Mouse (Mus musculus) adrenal gland, adult 8-10 months (tissue): ENCODE data around the gene Adgra1. TPM values are rescaled to one million over a fixed set of nuclear protein-coding genes. Genes with fewer than 3 reads are reported as not detected.

Source experiments
- DNase-seq: peaks from one replicate; pipeline ENCODE4 v3.0.0; 2022
- total RNA-seq, 4 experiments: library from RNA; stranded (reverse); gene quantifications; 2 replicates each; pipeline ENCODE4 v1.2.4; 2022

Adgra1 gene
- total RNA-seq, 4 experiments from 2014 or later: 4.1 to 5.7 (median 5.1) TPM

DNA sequence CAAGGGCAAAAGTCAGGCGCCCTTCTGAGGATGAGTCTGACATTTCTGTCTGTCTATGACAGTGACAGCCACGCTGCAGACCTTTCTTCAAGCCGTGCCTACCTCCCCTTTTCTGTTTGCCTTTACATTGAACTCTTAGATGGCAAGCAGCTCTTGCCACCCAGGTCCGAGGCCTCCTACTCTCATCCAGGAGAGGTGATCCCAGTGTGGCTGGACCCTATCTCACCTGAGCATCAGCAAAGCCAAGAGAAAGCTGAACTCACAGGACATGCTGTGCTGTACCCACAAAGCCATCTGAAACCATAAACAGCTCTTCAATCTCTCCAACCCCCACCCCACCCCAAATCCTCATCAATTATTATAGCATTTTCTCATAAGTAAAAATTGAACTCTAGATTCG lies 16.7 kb downstream of the Adgra1 start:
- DNase-seq: no peak

DNA sequence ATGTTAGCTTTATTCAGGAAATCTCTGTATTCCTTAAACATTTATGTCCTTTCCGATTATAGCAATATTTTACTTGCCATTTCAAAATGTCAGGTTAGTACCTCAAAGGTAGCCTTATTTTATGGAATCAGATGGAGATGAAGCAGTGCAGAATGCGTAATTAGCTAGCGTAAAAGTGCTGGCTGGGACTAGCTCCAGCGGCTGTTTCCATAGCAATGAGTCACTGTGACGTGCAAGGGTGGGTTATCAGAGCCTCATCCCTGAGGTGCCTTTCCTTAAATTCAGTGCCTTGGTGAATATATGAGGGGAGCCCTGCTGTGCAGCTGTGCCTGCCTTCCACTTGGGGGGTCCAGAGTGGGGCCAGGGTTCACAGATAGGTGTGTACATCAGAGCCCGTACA lies 17.1 kb downstream of the Adgra1 start:
- no peak for DNase-seq

DNA sequence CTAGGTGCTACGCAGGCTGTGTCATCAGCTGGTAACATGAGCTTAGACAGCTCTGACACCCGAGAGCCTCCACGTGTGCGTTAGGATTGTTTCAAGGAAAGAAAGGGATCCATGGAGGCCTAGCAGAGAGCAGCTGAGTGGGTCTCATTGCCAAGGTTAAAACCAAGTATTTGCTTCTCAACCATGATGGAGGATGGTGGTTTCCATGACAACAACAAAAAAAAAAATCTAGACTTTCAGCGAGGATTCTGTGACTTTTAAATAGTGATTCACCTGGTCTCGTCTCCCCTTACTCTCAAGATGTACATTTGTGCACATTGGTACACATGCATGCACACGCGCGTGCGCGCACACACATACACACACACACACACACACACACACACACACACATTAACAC lies 21.3 kb downstream of the Adgra1 start:
- DNase-seq: no peak

DNA sequence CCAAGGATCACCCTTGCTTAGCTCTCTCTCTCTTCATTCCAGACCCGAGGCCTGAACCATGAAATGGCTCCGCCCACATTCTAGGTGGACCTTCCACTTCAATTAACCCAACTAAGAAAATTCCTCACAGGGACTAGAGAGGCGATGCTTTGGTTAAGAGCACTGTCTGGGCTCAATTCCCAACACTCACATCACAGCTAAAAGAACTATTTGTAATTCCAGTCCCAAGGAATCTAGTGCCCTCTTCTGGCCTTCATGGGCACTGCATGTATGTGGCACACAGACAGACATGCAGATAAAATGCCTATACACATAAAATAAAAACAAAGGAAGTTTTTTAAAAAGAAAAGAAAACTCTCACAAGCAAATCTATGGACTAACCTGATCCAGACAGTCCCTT lies 27.4 kb downstream of the Adgra1 start:
- peak; percentile 39 for DNase-seq

DNA sequence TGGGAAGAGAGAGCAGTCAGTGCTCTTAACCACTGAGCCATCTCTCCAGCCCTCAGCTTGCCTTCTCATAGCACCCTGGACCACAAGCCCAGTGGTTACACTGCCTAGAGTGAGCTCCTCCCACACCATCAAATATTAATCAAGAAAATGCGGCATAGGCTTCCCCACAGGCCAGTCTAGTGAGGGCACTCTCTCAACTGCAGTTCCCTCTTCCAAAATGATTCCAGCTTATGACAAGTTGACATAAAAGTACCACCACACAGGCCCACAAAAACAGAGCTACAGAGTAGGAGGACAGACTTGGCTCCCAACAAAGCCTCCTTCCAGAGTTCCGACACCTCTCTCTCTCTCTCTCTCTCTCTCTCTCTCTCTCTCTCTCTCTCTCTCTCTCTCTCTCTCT lies 29.1 kb downstream of the Adgra1 start:
- DNase-seq: no peak

DNA sequence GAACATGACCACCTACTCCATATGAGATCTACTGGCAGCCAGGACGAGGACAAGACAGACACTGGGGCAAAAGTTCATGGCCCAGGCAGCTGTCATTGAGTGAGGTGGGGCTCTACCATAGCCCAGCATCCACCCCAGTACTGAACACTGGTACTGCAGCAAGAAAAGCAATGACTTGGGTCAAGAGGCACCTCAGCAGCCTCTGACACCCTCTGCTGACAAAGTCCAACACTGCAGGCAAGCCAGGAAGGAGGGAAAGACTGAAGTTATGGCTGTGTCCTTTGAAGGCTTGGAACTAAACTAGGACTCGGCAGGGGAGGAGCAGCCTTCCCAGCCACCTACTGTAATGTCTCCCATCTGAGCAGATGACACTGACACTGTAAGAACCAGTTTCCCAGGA lies 30.3 kb downstream of the Adgra1 start:
- DNase-seq: no peak

DNA sequence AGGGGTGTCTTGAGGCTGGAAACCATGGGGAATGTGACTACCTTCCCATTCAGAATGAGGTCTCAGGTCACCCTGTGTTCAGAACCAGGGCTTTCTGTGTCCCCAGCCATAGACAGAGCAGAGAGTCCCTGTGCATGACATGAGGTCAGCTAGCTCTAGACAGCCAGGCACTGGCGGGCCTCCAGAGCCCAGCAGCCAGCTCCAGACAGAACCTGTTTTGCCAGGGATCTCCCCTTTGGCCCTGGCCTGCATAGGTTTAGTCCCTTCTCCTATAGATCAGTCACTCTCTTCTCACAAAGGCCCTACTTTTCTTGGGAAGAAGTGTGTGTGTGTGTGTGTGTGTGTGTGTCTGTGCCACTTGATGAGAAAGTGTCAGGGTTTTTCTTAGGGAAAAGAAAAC lies 30.9 kb downstream of the Adgra1 start:
- DNase-seq: no peak

DNA sequence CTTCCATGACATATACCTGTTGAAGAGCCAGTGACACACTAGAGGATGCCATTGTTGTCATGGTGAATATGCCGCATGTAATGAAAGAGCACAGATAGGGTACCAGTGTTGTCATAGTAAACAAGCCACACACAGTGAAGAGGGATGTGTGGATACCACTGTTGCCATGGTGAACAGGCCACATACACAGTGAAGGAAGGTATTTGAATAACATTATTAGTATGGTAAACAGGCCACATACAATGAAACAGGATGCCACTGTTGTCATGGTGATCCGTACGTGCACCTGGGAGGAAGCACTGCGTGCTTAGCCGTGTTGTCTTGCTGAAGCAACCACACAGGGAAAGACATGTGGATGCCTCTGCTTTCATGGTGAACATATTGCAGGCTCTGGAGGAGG lies 37.0 kb downstream of the Adgra1 start:
- no peak for DNase-seq

DNA sequence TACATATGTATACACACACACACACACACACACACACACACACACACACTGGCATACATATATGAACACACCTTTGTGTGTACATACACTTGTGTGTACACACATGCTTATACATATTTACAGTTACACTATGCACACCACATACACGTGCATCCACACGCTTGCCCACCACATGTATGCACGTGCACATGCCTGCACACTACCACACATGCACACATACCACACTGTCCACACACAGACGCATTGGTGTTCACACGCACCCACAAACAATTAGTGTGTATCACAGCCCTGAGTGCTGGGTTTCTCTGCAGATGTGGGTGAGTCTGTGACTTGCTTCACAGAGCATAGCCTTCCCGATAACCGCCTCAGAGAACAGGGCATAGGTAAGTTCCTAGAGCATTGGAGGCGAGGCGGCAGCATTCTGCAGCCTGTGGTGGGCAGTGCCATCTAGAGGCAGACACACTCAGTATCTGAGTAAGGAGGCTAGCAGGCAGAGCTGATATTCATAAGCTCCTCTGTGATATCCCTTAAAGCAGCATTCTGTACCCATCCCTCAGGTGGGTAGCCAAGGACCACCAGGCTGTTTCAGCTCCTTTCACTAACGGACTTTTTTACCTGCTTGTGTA lies 43.3 kb downstream of the Adgra1 start:
- DNase-seq: no peak

DNA sequence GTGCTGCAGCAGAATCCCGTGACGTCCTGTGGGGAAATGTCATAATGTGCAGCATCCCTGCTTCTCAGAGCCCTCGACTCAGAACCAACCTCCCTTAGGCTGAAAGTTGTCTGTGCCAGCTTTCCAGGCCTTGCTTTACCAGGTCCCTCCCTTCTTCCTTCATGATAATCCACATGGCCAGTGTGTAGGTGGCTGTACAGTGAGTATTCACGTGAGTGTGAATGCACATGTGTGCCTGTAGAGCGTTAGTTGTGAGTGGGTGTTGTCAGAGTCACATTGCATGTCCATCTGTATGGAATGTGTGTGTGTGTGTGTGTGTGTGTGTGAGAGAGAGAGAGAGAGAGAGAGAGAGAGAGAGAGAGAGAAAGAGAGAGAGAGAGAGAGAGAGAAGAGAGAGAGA lies 44.1 kb downstream of the Adgra1 start:
- no peak for DNase-seq

DNA sequence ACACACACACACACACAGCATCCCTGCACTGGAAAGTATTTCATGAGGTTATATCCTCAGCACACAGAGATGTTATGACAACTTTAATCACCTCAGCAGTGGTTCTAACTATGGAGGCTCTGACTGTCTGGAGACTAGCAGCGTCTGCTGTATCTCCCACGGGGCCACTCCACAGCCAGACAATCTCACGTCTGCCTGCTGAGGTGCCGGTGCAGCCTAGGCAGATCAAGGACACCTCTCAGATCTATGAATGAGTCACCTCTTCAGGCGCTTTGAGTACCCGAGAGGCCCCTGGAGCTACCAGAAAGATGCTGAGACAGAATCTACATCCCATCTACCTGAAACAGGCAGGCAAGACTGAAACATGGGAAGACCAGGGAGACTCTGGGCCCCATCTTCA lies 44.6 kb downstream of the Adgra1 start:
- DNase-seq: no peak

DNA sequence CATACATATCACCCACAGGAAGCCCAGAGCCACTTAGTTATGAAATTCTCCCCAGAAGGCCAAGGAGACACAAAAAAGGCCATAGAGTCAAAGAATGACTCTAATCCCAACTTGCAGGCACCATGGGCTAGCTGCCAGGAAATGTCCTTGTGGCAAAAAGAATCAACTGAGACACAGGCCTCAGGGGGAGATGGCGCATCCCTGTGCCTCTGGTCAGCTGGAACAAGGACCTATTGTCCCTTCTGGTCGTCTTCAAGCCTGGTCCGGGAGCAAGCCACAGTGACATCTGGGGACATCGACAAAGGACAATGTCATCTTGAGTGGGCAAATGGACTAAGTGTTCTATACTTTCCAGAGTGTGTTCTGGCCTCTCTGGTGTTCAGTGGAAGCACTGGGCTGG lies 49.6 kb downstream of the Adgra1 start:
- DNase-seq: no peak

DNA sequence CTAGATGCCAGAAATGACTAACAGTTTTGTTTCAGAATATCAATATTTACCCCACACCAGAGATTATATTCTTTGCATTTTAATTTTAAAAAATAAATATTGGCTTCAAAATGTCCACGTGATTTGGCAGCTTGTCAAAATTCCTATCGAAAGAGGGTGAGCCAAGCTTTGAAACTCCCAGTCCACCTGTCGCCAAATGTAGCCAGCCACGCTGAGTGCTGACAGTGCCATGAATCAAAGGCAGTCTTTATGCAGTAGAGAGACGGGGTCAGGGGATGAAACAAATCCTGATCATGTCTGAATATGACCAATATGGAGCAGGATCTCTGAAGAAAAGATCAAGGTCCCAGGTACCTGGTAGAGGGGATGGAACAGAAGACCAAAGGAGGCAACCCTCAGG lies 57.8 kb downstream of the Adgra1 start:
- no peak for DNase-seq

DNA sequence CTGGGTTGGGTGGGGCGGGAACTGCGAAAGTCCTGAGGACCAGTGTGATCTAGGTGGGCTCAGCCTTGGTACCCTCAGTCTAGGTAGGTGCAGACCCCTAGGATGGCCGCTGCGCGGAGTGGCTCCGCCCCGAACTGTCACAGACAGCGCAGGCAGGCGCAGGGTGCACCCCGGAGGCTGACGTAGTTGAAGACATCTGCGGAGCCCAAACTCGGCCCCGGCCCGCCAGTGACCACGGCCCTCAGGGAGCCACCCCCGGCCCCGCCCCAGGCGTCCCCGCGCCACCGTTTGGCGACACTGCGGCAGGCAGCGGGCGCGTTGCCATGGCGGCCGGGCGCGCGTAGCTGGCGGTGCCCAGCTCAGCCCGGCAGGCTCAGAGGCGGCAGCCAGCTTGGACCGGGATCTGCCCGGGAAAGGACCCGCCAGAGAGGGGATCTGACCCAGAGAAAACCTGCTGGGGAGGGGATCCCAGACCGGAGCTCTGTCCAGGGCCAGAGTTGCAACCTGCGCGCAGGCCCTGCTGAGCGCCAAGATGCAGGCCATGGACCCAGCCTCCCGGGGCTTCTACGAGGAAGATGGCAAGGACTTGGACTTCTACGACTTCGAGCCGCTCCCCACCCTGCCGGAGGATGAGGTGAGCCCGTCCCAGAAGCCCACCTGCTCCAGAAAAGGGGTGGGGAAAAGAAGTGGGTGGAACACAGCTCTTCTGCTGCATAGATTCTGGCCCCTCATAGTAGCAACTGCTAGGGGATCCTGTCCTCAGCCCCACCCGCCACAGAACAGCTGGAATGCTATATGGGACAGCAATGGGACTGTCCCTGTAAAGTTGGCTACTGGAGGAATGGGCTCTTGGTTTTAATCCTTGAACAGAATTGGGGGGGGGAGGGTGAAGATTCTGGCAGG lies 60.9 kb downstream of the Adgra1 start, which contains the start of gene Kndc1:
Kndc1 (plus strand) TSS at position 42 of the 903 bp plus-strand sequence.
- no peak for DNase-seq

DNA sequence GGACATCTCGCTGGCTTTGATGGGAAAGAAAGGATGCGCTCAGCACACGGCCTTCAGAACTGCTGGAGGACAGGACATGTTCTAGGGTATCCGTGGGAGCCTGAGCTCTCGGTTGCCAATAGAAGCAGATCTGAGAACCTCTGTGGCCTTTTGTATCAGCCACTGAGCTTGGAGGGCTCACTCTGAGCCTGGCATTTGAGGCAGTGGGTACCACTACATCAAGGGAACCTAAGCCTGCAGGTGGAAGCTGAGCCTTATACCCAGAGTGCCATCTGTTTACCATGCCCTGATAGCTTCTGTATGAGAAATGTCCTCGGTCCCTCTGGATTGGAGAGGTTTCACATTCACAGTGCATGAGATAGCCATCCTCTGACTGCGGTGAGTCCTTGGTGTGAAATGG lies 62.3 kb downstream of the Adgra1 start:
- no peak for DNase-seq

DNA sequence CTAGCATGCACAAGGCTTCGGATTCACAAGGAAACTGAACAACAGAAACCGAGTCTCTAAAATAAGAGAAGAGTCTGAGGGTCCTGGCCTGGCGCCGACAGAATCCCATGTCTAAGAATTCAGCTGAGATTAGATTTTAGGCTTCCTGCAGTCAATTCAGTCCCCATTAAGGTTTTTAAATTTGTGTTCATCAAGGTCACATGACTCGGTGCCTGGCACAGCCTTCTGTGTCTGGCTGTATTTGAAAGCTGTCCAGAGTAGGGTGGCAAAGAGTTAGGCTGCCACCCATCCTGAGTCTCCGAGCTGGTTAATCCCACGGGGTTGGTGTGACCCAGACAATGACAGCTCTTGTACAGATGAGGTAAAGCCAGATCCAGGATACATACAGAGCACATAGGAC lies 62.8 kb downstream of the Adgra1 start:
- no peak for DNase-seq

DNA sequence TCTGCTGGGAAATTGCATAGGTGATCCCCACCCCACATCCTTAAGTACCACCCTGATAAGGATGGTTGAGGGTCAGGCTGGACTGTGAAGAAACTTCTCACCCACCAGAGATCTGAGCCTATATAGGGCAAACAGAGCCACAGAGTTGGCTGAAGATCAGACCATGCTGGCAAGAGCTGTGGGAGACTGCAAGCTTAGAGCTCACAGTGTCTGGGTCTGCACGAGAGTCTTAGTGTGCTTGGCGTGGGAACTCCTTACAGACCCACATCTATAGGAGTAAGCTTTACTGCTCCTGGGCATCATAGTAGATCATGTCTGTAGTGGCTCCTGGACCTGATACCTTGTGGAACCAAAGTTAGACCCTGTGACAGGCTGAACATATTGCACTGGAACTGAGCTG lies 64.6 kb downstream of the Adgra1 start:
- no peak for DNase-seq

DNA sequence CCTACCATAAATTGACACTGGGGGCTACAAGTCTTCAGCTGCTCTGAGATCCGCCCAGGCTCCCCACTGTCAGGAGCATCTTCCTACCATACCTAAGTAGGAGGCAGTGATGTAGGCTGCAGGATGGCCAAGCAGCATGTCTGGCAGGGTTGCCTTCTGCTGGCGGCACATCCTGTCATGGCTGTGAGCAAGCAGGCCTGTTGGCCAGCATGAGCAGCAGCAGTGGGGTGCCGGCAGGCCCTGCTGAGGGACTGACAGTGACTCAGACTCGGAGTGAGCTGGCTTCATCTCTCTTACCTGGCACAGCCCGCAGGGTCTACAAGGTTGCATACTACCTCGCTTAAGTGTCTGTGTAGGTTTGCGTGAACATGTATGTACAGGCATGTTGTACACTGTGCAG lies 65.5 kb downstream of the Adgra1 start:
- no peak for DNase-seq

DNA sequence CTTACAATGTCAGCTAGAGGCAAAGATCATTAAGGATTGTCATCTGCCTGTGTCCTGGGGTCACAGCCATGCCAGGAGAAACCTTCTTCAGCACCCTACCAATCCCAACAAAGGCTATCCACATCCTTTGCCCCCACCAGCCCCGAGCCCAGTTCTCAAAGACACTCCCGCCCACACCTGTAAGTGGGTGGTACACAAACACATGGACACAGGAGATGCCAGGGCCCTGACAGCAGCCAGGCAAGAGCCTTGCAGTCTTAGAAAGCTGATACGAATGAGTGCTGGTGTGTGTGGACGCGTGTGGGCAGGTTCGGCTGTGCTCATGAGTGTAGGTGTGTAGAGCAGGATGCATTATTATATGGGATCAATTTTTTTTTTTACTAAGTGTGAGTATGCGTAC lies 66.5 kb downstream of the Adgra1 start:
- no peak for DNase-seq

DNA sequence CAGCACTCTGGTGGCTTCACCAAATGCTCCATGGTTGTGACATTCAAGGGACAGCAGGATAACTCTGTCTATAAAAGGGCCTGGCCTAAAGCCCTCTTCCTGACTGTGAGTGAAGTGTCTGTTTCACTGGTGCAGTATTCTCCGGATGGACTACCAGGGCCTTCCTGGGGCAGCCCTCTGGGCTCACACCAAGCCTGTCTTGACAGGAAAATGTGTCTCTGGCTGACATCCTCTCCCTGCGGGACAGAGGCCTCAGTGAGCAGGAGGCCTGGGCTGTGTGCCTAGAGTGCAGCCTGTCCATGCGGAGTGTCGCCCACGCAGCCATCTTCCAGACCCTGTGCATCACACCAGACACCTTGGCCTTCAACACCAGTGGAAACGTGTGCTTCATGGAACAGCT lies 66.9 kb downstream of the Adgra1 start:
- no peak for DNase-seq

DNA sequence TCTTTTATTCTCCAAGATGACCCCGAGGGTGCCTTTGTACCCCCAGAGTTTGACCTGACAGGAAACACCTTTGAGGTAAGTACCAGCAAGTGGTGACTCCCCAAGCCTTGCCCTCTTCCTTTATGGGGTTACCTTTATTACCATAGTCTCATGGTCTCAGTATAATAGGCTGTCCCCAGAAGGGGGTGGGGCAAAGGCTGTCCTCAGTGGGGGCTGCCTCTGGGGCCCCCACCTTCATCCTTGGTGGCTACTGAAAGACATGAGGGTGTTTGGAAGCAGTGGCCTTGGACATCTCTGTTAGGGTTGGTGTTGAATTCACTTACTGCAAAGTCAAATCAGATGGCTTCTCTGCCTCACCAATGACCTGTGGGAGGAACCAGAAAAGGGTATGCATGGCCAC lies 68.0 kb downstream of the Adgra1 start:
- no peak for DNase-seq

DNA sequence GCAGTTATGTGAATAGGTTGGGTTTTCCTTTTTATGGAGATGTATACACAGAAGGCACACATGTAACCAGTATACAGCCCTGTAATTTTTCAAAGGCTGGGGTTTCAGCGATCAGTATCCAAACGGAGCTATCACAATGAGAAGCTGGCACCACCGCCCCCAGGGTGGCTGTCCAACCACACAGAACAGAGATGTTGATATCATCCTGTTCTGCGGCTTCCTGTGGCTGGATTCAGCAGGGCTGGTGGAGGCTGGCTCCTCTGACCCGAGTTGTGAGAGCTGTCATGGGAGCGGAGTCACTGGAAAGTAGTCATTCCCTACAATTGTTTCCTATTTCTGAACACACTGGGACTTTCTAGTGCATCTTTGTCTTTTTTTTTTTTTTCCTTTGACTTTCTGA lies 71.3 kb downstream of the Adgra1 start:
- no peak for DNase-seq

DNA sequence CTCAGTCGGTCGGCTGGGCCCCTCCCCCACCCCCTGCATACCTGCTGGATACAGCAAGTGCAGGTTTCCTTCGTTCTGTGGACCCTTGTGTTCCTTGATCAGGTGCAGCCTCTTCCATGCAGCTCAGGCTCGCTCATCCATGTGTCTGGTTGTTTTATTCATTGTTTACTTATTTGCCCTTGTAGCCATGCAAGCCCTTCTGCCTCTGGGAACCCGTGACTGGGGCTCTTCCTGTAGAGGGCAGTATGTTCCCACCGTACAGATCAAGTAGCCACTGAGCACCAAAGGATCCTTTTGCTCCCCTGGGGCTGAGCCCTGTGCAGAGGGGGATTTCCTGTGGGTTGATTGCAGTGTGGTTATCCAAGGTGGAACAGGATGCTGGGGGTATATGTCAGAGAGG lies 71.7 kb downstream of the Adgra1 start:
- peak; percentile 36 for DNase-seq

DNA sequence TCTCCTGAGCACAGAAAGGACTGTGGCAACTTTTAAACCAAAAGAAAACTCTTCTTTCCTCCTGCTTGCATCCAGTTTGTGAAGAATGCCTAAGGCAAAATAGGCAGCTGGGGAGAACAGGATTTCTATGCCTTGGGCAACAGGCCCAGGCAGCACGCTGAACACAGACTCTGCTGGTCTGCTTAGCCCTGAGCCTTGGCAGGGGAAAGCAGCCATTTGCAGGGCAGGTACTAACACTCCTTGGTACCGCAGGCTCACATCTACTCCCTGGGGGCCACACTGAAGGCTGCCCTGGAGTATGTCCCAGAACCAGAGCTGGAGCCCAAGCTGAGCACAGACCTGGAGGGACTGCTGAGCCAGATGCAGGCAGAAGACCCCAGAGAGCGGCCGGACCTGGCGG lies 74.2 kb downstream of the Adgra1 start:
- DNase-seq: no peak
